Mouse (Mus musculus) small intestine, adult 2 months (tissue): ENCODE data around the gene Zbed6. TPM values are rescaled to one million over a fixed set of nuclear protein-coding genes. Genes with fewer than 3 reads are reported as not detected.
"Not testable (repeated sequence)": the region's sequence is repeated elsewhere in the genome, so short reads cannot be mapped to it uniquely, and the experiment has no call there.

Source experiments
- H3K27ac ChIP-seq: fragments of 200-500 bp; 2 replicates; pipeline ENCODE4 v1.5.1; 2012; ENCODE audit warnings: low read depth, low read length, control low read depth, inconsistent platforms; ENCODE audit not compliant: insufficient read depth
- H3K27me3 ChIP-seq: fragments of 200-500 bp; 2 replicates; pipeline ENCODE4 v1.6.1; 2012; ENCODE audit warnings: mild to moderate bottlenecking, moderate library complexity, low read length, inconsistent platforms; ENCODE audit not compliant: control insufficient read depth, insufficient read depth
- H3K36me3 ChIP-seq: fragments of 200-500 bp; 2 replicates; pipeline ENCODE4 v1.6.1; 2012; ENCODE audit warnings: mild to moderate bottlenecking, low read length, control low read depth, inconsistent platforms; ENCODE audit not compliant: control insufficient read depth, insufficient read depth
- H3K4me1 ChIP-seq: fragments of 200-500 bp; 2 replicates; pipeline ENCODE4 v1.6.1; 2012; ENCODE audit warnings: low read length, inconsistent platforms, mixed read lengths; ENCODE audit not compliant: control insufficient read depth, insufficient read depth, insufficient read length
- H3K4me3 ChIP-seq: fragments of 200-500 bp; 2 replicates; pipeline ENCODE4 v1.5.1; 2012; ENCODE audit warnings: low read depth, mild to moderate bottlenecking, control low read depth, inconsistent platforms, low read length, moderate library complexity
- CTCF ChIP-seq: fragments of 200-500 bp; IDR thresholded peaks from 2 replicates; pipeline ENCODE4 v1.5.1; 2012; ENCODE audit warnings: low read depth, mild to moderate bottlenecking, control low read depth, inconsistent platforms, low read length, moderate library complexity, mixed read lengths; ENCODE audit not compliant: insufficient replicate concordance, insufficient read length; ENCODE audit errors: extremely low read depth
- POLR2A ChIP-seq: fragments of 200-500 bp; IDR thresholded peaks from 2 replicates; pipeline ENCODE4 v1.6.1; 2012; ENCODE audit warnings: low read depth, mild to moderate bottlenecking, control low read depth, inconsistent platforms, low read length, moderate library complexity
- WGBS: fragments of 180-500 bp; shearing (Covaris S2); methylation state at CpG from one replicate; pipeline ENCODE4 v1.1.7; 2018; 5-methylcytosine and 5-hydroxymethylcytosine counted together
- polyA plus RNA-seq: library from polyadenylated mRNA; depleted of rRNA; stranded (reverse); fragments of >200 nt; gene quantifications from 2 replicates; pipeline ENCODE4 v1.2.3, GENCODE M21; 2012

The Zbed6 gene
- polyA plus RNA-seq, 1 experiment, result 1.0 TPM

- peak overlapping the region; percentile 91 for H3K27ac ChIP-seq
- no peaks in the 10 kb centered on the region for H3K27me3 ChIP-seq
- no peak overlapping the region for H3K4me3 ChIP-seq
- H3K4me1 ChIP-seq, result peaks cover 4% of the 10 kb centered on the region; the same call in 1 of the 2 replicates
- no peaks in the 10 kb centered on the region for H3K36me3 ChIP-seq
- 32% methylated on average over 6 of the region's 6 CpGs for WGBS
- TF ChIP-seq CTCF (no peak), POLR2A (no peak)
These were observed 10.1 kb upstream of the Zbed6 start for GRCm38 (mm10) chr1:133670776-133671175.

- WGBS, result 39% methylated on average over 12 of the region's 12 CpGs
- TF ChIP-seq POLR2A, result 0 out of 2 replicates have a peak, but pooled peaks have one; percentile 6
- no peak for TF ChIP-seq CTCF
- Histone ChIP-seq H3K36me3 (no peaks in the 10 kb centered on the region), H3K27ac (peak overlapping the region; percentile 91), H3K4me1 (peaks cover 4% of the 10 kb centered on the region; the same call in 1 of the 2 replicates), H3K27me3 (no peaks in the 10 kb centered on the region), H3K4me3 (peak overlapping the region; percentile 59)
These were observed 9.5 kb upstream of the Zbed6 start for GRCm38 (mm10) chr1:133670190-133670589.

GRCm38 (mm10) chr1:133668618-133669017 is 7.9 kb upstream of the Zbed6 start:
- WGBS, result 90% methylated on average over 3 of the region's 3 CpGs
- no peaks in the 10 kb centered on the region for H3K36me3 ChIP-seq
- TF ChIP-seq POLR2A, result no peak
- no peak for TF ChIP-seq CTCF

GRCm38 (mm10) chr1:133667721-133668120 is 7.0 kb upstream of the Zbed6 start:
- H3K36me3 ChIP-seq, result no peaks in the 10 kb centered on the region
- no peak overlapping the region for H3K4me3 ChIP-seq
- WGBS, result 93% methylated on average over 7 of the region's 7 CpGs
- no peak for TF ChIP-seq POLR2A
- no peak for TF ChIP-seq CTCF
- H3K27me3 ChIP-seq, result no peaks in the 10 kb centered on the region
- H3K4me1 ChIP-seq, result peaks cover 4% of the 10 kb centered on the region; the same call in 1 of the 2 replicates
- no peak overlapping the region for H3K27ac ChIP-seq

More at GRCm38 (mm10) chr1:133668618-133669017, 7.9 kb upstream of the Zbed6 start:
- Histone ChIP-seq H3K4me1 (peaks cover 4% of the 10 kb centered on the region; the same call in 1 of the 2 replicates), H3K27ac (no peak overlapping the region), H3K27me3 (no peaks in the 10 kb centered on the region), H3K4me3 (no peak overlapping the region)

- H3K27me3 ChIP-seq, H3K4me3 ChIP-seq, H3K36me3 ChIP-seq, H3K27ac ChIP-seq, H3K4me1 ChIP-seq: not testable (repeated sequence)
- 91% methylated on average over 8 of the region's 8 CpGs for WGBS
These were observed 5.0 kb upstream of the Zbed6 start for GRCm38 (mm10) chr1:133665713-133666112.

- Histone ChIP-seq H3K36me3 (peaks cover 3% of the 10 kb centered on the region), H3K27ac (no peak overlapping the region), H3K4me3 (no peak overlapping the region), H3K4me1 (peaks cover 2% of the 10 kb centered on the region; the same call in 1 of the 2 replicates), H3K27me3 (no peaks in the 10 kb centered on the region)
- TF ChIP-seq POLR2A (no peak), CTCF (no peak)
- WGBS, result 76% methylated on average over 11 of the region's 11 CpGs
These were observed 3.7 kb upstream of the Zbed6 start for GRCm38 (mm10) chr1:133664203-133664970.

- TF ChIP-seq CTCF, result no peak
- TF ChIP-seq POLR2A, result no peak
- 84% methylated on average over 4 of the region's 4 CpGs for WGBS
- peaks cover 13% of the 10 kb centered on the region for H3K36me3 ChIP-seq
- H3K4me1 ChIP-seq, result peaks cover 4% of the 10 kb centered on the region; the same call in 1 of the 2 replicates
- no peak overlapping the region for H3K4me3 ChIP-seq
- H3K27ac ChIP-seq, result no peak overlapping the region
- H3K27me3 ChIP-seq, result no peaks in the 10 kb centered on the region
These were observed 2.7 kb upstream of the Zbed6 start for GRCm38 (mm10) chr1:133663427-133663826.
